Mouse (Mus musculus): ENCODE measurements around the gene Sap30l. TPM values are rescaled to one million over a fixed set of nuclear protein-coding genes. Genes with fewer than 3 reads are reported as not detected.
"Not testable (repeated sequence)": the region's sequence is repeated elsewhere in the genome, so short reads cannot be mapped to it uniquely, and the experiment has no call there.

The Sap30l gene
- total RNA-seq, 2 experiments from 2014 or later = 36.8 to 37.0 TPM

DNA sequence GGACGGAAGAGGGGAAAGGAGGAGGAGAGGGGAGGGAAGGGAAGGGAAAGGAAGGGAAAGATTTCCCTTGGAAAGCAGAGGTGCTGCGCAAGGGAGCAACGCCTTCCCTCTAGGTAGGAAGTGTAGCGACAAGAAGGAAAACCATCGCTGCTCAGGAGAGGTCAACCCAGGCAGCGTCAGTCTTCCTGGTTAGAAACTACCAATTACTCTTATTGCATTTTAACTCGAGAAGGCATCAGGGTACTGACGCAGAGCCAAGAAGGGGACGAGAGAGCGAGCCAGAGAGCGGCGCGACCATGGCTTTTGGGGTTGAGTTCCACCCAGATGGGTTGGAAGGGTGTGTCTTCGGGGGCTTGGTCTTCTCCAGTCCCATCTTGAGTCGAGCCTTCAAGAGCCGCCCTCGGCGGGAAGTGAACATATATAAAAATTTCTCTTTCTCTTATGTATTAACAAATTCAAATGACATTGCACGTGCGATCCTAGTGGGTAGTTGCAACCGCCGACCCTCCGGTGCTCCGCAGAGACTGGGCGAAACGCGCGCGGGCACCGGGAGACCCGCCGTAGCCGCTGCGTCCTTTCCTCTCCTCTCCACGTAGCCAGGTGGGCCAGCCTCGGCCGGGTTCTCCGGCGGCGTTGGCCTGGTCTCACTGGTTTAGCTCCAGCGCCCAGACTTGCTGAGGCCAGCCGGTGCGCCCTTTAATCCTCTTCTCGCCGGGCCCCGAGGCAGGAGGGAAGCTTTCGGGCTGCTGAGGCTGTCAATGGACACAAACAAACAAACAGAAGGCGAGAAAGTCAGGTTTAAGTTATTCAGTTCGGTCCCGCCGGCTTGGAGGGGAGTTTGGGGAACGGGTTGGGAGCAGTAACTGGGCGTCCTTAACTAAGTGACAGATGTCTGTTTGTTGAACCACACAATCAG lies 27.8 kb downstream of the Sap30l start:
- intact Hi-C loops (cut with DNase I) = no loop called here
- DNase-seq = no peak

DNA sequence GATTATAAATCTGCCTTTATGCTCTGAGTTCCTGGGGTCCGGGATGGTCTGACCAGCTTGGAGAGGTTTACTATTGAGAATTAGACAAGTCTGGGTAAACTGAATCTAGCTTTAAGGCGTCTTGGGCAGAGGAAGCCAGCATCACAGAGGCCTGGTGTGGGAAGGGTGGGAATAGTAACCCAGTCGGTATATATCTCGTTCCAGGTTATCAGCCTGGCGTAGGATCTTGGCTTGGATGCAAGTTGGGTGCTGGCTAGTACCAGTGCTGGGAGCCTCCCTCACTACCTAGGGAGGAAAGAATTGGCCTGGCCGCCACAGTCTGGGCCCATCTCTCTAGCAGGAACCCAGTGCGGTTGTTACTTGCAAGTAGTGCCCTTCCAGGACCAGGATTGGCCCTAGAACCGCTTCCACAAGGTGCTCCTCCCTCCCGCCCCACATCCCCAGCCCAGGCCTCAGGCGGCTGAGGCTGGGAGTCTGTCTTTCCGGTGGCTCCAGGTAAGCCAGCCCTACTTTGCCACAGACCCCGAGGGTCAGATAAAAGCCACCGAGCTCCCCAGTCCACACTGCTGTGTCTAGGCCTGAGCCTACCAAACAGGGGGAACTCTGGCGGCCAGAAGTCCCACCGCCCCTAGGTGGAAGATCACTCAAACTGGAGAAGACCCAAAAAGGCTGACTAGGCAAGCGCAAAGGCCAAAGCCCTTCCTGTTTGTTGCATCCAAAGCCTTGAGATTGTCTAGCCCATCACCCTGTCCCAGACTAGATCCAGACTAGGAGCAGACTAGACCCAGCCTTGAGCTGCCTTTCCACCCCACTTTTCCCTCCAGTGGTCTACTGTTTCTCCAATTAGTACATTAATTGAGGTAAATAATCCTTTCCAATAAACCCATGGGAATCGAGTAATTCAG lies 28.7 kb downstream of the Sap30l start:
- DNase-seq = no peak
- intact Hi-C loops (cut with DNase I) = no loop called here

DNA sequence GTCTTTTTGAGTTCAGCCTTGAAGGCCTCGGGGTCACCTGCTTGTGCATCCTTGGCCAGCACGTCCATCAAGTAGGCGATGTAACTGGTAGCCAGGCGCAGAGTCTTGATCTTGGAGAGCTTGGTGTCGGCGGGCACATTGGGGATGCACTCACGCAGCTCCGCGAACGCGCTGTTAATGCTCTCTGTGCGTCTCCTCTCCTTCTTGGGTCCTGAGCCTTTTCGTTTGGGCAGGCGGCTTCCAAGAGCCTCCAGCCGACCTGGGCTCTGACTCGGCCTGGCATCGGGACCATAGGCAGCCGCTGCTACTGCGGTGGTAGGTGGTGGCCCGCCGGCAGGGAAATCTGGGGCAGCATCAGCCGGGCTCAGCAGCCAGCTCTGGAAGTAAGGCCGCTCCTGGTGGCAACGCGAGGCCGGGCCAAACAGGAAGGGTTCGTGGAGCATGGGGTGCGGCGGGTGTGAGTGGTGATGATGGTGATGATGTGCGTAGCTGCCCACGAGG lies 29.9 kb downstream of the Sap30l start:
- DNase-seq = no peak
- intact Hi-C loops (cut with DNase I) = no loop called here

- intact Hi-C loops (cut with DNase I) = no loop called here
- DNase-seq = no peak
Measured at GRCm38 (mm10) chr11:57831861-57832260, 30.4 kb downstream of the Sap30l start.

DNA sequence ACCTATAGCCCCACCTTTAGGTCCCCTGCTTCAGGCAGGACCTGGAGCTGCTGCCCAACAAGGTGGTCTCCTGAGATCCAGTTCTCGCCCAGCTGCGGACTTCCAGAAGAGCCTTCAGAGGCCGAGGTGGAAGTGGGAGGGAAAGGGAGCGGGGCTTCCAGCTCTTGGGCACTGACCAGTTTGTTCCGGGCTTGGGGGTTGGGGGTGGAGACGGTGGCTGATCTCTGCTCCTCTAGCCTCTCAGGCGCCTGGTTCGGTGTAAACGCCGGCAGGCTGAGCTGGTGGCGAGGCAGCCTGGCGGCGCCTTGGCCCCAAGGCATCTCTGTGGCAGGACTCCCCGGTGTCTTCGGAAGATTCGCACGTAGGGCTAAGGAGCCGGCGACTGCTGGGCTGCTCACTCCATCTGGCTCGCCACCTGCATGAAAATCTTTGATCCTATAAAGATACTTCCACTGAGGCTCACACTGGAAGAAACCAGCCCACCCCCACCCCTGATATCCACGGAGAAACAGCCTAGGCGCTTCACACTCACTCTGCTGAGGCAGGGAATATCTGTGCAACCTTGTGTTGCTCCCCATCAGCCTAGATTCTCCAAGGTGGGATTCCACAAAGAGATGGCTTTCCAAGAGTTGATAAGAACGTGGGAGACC lies 31.2 kb downstream of the Sap30l start, which contains the start of gene Hand1:
Gene Hand1, minus strand, starts transcription at position 267 of the 650 bp plus-strand sequence.
- no peak for DNase-seq
- intact Hi-C loops (cut with DNase I) = no loop called here

- DNase-seq = no peak
- intact Hi-C loops (cut with DNase I) = no loop called here
Measured at GRCm38 (mm10) chr11:57833296-57833977, 32.0 kb downstream of the Sap30l start.

DNA sequence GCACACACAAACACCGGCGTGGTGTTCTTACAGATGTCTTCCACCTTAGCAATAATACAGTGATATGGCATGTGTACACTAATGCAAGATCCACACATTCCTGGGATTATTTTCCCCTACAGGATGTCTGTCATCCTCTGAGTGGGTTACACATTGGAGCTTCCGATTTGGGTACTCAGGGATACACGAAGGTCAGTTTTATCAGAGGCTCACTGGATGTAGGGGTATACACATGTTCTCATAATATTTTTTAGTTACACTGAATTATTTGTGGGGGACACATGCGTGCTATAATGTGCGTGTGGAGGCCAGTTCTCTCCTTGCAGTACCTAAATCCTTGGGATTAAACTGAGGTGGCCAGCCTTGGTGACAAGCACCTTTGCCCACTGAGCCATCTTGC lies 32.6 kb downstream of the Sap30l start:
- intact Hi-C loops (cut with DNase I) = no loop called here
- DNase-seq = no peak

GRCm38 (mm10) chr11:57835331-57835730 lies 33.9 kb downstream of the Sap30l start:
- intact Hi-C loops (cut with DNase I) = no loop called here
- DNase-seq = no peak

- no peak for DNase-seq
- intact Hi-C loops (cut with DNase I) = no loop called here
Measured at GRCm38 (mm10) chr11:57835931-57836330, 34.5 kb downstream of the Sap30l start.

DNA sequence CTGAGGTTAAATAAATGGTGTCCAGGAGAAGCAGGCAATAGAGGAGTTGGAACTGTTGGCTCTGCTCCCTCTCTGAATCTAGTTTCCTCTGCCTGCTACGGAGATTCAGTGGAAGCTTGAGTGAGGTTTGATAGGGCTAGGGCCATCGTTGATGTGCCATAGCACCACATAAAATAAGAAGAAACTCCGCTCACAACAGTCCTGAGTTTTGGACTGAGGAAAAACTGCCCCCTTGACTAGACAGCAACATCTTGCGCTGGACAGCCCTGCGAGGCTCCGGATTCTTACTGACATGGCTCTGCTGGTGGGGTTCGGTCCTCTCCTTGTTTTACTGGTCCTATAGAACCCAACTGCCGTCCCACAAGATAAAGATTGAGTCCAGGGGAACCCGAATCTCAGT lies 35.0 kb downstream of the Sap30l start:
- intact Hi-C loops (cut with DNase I) = no loop called here
- DNase-seq = no peak

GRCm38 (mm10) chr11:57836872-57837680 lies 35.6 kb downstream of the Sap30l start:
- DNase-seq = no peak
- intact Hi-C loops (cut with DNase I) = no loop called here

GRCm38 (mm10) chr11:57837861-57838680 lies 36.6 kb downstream of the Sap30l start:
- intact Hi-C loops (cut with DNase I) = no loop called here
- DNase-seq = no peak

GRCm38 (mm10) chr11:57840986-57841385 lies 39.5 kb downstream of the Sap30l start:
- intact Hi-C loops (cut with DNase I) = no loop called here
- DNase-seq = no peak

- no peak for DNase-seq
- intact Hi-C loops (cut with DNase I) = no loop called here
Measured at GRCm38 (mm10) chr11:57841391-57841790, 40.0 kb downstream of the Sap30l start.

DNA sequence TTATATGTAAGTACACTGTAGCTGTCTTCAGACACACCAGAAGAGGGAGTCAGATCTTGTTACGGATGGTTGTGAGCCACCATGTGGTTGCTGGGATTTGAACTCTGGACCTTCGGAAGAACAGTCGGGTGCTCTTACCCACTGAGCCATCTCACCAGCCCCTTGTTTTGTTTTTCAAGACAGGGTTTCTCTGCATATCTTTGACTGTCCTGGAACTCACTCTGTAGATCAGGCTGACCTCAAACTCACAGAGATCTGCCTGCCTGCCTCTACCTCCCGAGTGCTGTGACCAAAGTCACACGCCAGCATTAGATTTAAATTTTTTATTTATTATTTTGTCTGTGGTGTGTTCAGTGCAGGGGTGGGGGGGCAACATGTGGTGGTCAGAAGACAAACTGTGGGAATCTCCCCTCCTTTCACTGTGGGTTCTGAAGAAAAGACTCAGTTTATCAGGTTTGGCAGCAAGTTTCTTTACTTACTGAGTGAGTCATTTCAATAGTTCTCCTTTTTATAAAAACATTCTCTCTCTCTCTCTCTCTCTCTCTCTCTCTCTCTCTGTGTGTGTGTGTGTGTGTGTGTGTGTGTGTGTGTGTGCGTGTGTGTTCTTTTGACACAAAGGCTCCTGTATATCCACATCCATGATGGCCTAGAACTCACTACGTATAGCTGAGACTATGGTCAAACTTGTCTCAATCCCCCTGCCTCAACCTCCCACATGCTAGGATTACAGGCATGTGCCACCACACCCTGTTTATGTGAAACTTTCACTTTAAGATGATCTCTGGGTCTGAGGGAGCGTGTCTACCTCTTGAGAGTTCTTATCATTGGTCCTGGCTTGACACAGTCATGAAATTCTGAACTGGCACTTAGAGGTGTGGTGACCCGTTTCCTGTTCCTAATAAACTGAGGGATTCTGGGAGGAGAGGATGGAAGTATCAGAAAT lies 45.3 kb downstream of the Sap30l start:
- DNase-seq; intact Hi-C loops (cut with DNase I): not testable (repeated sequence)

DNA sequence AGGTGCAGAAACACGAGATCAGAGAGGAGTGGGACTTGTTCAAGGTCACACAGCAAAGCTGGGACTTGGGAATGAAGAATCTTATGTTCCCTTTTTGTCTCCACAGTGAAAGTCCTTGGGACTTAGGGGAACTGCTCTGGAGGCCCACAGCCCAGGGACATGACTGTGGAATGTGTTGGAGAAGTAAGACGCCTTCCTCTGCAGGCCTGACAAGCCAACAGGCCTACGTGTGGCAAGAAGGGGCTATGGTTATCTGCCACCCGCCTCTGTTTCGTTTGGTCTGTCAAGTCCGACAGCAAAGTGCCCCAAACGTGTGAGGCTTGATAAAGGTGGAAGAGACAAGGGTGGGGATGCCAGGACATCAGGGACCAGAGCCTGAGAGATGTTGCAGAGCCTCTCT lies 46.0 kb downstream of the Sap30l start:
- DNase-seq = no peak

GRCm38 (mm10) chr11:57850298-57850697 lies 48.9 kb downstream of the Sap30l start:
- intact Hi-C loops (cut with DNase I) = no loop called here
- no peak for DNase-seq

More for the DNA sequence above, 46.0 kb downstream of the Sap30l start:
- intact Hi-C loops (cut with DNase I) = no loop called here
